Mouse (Mus musculus) megakaryocyte, embryonic 14.5 days (primary cell): ENCODE results near the gene Rassf5.

ENCODE experiments used
- FLI1 ChIP-seq: IDR thresholded peaks from 2 replicates; pipeline ENCODE4 v1.6.1; 2012; ENCODE audit warnings: low read length, inconsistent platforms, mixed read lengths
- GATA1 ChIP-seq: IDR thresholded peaks from 3 replicates; pipeline ENCODE4 v1.6.1; 2012; ENCODE audit warnings: mixed read lengths, low read length, inconsistent platforms, borderline replicate concordance

- TF ChIP-seq GATA1 (no peak), FLI1 (no peak)
Observed at GRCm38 (mm10) chr1:131198417-131198960, 46.6 kb downstream of the Rassf5 start.
